Mouse (Mus musculus): ENCODE results near the gene B3glct.
A peak's percentile ranks its signal among the peaks of the same experiment; 100 is the strongest.

B3glct gene

DNA sequence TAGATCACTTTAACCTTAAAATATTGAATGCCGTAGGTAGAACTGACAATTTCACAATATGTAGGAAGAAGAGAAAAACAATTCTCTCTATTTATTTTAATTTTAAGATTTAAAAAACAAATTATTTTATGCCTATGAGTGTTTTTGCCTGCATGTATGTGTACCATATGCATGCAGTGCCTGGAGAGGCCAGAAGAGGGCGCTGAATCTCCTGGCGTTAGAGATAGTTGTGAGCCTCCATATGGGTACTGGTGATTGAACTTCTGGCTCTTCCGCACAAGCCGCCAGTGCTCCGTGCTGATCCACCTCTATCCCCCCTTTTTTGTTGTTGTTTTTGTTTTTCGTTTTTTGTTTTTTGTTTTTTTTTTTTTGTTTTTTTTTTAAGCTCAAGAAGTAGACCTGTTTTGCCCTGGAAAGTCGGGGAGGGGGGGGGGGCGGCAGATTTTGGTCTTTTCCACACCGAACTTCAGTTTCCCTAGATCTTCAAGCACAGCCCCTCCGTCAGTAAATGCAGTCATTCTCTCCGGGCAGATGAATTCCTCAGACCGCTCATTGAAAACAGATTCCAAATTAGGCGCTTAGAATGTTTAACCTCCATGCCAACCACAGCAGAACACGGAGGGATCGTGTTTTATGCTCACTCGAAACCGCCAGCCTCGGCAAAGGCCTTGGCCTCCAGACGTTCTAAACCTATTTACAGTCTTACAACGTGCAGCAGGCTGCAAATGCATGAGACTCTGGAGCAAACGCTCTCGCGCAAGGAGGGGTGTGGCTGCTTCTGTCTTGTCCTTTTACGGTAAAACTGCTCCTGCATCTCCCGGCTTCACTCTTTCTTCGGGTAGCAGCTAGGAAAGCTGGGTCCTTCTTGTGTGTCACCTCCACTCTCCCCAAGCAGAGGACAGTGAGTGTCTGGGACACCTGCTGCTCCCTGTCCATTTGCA lies 70.9 kb downstream of the B3glct start:
- DNase-seq (ENCODE audit: low spot score), result no peak

DNA sequence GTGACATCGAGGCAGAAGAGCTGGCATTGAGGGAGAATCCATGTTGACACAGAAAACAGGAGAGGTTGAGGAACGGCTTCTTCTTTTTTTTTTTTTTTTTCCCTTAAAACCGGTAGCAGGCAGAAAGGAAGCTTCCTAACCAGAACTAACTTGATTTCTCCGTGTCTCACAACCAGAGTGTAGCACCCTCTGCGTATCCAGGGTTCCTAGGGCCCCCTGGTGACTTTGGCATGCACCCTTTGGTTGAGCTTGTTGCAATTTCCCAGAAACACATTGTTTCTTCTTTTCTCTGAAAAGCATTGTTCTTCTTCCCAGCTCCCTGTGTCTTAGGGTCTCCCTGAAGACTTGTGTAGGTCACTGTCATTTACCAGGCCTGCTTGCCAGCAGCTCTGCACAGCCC lies 73.8 kb downstream of the B3glct start:
- DNase-seq (ENCODE audit: low spot score), result no peak

DNA sequence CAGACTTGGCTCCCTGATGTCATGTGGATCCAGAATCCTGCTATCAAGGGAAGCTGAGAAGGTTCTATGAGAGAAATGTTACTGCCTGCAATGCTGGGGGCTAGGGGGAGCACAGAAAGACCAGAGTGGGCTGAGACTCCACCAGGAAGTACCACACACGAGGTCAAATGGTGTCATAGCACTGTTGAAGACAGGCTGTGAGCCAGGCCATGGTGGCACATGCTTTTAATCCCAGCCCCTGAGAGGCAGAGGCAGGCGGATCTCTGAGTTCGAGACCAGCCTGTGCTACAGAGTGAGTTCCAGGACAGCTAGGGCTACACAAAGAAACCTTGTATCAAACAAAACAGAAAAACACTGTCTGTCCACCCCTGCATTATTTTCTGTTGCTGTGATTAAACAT lies 75.0 kb downstream of the B3glct start:
- no peak for DNase-seq (ENCODE audit: low spot score)

DNA sequence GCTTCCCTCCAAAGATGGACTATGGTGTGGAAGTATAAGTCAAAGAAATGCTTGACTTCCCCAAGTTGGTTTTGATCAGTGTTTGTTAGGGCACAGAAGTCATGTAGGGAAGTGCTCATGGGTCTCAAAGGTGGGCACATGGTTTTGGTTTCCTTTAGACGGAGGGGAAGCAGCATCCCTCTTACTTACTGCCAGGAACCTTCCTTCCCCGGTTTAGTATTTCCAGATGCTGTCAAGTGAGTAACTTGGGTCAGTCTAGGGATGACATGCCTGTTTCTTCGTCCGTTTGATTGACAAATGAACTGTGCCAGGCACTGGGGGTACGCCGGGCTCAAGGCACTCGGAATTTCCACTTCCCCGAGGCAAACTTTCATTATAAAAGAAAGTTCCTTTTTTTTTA lies 89.1 kb downstream of the B3glct start:
- no peak for DNase-seq (ENCODE audit: low spot score)

DNA sequence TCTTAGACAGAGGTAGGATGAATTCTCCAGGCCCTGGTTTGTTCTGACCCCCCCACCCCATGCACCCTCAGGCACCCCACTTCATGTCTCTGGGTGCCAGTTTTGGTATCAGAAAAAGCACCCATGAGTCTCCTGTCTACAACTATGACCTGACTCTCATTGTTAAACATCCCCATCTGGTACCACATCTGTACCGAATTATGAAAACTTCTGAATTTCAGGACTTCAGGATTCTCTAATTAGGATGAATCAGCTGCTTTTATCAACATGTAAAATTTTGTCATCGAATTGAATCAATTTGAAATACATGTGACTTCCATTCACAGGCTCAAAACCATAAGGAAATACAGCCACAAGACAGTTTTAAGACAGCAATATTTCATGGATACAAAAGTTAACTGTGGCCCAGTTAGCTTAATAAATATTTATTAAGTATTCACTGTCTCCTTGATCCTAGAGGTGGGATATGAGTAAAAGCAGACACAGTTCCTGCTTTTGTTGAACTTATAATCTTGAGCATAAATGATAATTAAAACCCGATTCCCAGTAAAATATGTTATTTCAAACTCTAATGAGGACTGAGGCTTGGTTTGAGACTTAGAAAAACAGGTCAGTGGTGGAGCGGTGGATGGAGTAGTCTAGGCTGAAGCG lies 89.7 kb downstream of the B3glct start:
- no peak for DNase-seq (ENCODE audit: low spot score)

DNA sequence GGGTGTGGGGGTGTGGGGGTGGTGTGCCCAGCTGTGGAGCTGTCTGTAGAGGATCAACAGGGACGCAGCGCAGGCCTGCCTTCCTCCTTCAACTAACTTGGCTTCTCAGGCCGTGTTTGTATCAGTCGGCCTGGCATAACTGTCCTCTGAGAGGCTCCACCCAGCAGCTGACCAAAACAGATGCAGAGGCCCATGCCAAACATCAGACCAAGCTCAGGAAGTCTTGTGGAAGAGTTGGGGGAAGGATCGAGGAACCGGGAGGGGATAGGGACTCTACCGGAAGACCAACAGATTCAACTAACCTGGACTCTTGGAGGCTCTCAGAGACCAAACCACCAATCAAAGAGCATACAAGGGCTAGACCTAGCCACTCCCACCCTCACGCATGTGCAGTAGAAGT lies 91.6 kb downstream of the B3glct start:
- no peak for DNase-seq (ENCODE audit: low spot score)

DNA sequence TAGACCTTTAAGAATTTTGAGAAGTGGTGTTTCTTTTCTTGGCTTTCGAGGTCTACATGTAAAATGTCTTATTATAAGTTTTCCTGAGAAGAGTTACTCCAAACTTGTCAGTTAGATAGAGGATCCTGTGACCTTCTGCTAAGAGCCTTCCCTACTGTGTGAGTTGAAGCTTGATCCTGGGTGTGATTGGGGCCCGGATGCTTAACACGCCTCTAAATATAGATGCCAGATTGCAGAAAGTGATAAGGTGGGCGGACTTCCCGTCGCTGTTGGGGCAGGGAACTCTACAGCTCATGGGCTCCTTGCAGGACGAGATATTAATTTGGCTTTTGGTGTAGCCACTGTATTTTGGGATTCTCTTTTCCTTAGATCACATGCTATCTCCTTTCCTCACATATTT lies 98.0 kb downstream of the B3glct start:
- DNase-seq (ENCODE audit: low spot score), result no peak

DNA sequence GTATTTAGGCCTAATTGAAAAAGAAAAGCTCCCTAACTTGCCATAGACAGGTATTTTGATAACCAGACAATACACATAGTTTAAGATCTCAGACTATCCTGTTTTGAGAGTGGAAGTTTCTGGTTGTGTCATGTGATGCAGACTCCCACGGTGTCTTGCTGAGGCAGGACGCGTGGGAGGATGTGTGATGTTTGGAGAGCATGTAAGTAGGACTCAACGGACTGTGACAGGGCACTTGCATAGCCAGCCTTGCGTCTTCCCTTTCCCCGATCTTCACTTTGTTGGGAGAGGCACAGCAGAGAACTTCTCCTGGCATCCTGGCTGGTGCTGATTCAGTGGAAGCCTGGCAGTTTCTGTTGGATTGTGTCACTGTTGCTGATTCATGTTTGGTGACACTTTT lies 101.7 kb downstream of the B3glct start:
- no peak for DNase-seq (ENCODE audit: low spot score)

DNA sequence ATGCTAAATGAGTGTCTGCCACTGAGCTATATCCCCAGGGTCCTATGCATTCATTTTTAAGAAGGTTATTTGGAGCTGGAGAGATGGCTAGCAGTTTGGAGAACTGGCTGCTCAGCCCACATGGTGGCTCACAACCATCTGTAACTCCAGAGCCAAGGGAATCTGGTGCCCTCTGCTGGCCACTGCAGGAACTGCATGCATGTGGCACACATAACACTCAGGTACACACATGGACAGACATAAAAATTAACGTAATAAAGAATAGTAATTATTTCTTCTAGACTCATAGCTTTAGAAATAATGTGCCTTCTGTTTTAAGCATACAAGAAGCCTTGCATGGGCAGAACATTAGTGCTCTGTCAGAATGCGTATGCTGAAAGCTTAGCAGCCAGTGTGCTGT lies 102.4 kb downstream of the B3glct start:
- DNase-seq (ENCODE audit: low spot score), result peak; percentile 29

DNA sequence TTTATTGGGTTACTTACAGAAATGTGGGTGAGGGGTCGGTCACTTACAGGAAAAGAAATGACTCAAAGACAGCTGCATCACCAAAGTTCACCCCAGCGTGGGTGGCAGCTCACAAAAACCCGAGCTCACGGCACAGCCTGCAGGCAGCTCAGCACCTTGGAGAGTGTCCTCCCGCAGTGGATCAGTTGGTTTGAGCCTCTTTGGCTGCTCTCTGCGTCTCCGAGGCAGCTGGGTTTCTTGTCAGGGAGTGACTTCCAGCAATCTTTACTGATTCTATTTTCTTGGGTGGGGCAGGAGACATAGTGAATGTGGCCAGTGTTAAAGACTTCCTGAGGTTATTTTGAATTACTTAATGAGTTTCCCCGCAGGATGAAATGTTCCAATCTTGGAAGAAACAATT lies 112.1 kb downstream of the B3glct start:
- DNase-seq (ENCODE audit: low spot score), result no peak

DNA sequence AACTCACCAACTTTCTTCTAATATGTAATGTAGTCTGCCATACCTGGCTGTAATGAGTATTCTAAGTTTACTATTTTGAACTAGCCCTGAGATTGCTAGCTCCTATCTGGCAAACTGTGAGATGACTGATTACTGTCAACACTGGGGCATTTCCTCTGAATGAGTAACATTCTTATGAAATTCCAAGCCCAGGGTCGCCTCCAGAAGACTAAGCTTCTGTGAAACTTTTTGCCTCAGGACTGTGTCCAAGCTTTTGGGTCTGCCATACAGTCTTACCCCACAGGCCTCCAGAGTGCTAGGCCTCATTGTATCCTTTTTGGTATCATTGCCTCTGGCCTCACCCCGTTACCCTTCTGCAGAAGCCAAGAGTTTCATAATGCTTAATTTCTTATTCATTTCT lies 132.0 kb downstream of the B3glct start:
- DNase-seq (ENCODE audit: low spot score), result no peak

DNA sequence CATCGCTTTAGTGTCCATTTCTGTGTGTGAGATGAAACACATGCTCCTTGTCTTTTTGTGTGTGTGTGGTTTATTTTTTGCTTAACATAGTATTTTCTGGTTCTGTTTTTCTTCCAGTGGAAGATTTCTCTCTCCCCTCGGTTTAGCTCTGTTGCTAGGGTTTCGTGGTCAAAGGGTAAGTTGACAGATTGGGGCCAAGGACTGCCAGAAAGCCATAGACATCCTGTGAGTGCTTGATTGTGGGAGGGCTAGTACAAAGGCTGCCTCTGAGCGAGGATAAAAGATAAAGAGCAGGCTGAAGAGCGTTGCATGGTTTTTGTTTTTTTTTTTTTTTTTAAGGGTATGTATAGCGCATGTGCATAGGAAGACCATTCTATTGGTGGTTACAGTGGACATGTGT lies 133.8 kb downstream of the B3glct start:
- DNase-seq (ENCODE audit: low spot score), result no peak
